Mouse (Mus musculus) cortical plate, adult 2 months (tissue): Measurements from ENCODE around the gene Wdr45b. TPM values are rescaled to one million over a fixed set of nuclear protein-coding genes. Genes with fewer than 3 reads are reported as not detected.

ENCODE experiments used
- H3K27ac ChIP-seq: fragments of 200-500 bp; 2 replicates; pipeline ENCODE4 v1.5.1; 2012; ENCODE audit warnings: low read length, control low read depth, inconsistent platforms; ENCODE audit not compliant: insufficient read depth
- H3K4me1 ChIP-seq: fragments of 200-500 bp; 2 replicates; pipeline ENCODE4 v1.6.1; 2011; ENCODE audit warnings: low read length; ENCODE audit not compliant: control insufficient read depth, insufficient read depth
- H3K4me3 ChIP-seq: fragments of 200-500 bp; 2 replicates; pipeline ENCODE4 v1.5.1; 2011; ENCODE audit warnings: mild to moderate bottlenecking, low read length, control low read depth; ENCODE audit not compliant: insufficient read depth
- CTCF ChIP-seq: fragments of 200-500 bp; IDR thresholded peaks from 2 replicates; pipeline ENCODE4 v1.5.1; 2011; ENCODE audit warnings: mild to moderate bottlenecking, control low read depth, low read length; ENCODE audit not compliant: insufficient read depth; ENCODE audit errors: extremely low read depth
- POLR2A ChIP-seq: fragments of 200-500 bp; IDR thresholded peaks from 2 replicates; pipeline ENCODE4 v1.6.1; 2011; ENCODE audit warnings: mild to moderate bottlenecking, low read length, control low read depth; ENCODE audit not compliant: insufficient read depth; ENCODE audit errors: extremely low read depth
- polyA plus RNA-seq: library from polyadenylated mRNA; depleted of rRNA; stranded (reverse); fragments of >200 nt; gene quantifications from 2 replicates; pipeline ENCODE4 v1.2.3, GENCODE M21; 2012; rRNA removed

Wdr45b gene
- polyA plus RNA-seq, 1 experiment: 85.8 TPM

GRCm38 (mm10) chr11:121289859-121290258, 64.4 kb downstream of the Wdr45b start:
- no peak overlapping the region for H3K27ac ChIP-seq
- TF ChIP-seq CTCF (peak; percentile 18; the same call in 1 of the 2 replicates), POLR2A (no peak)
- H3K4me3 ChIP-seq: no peak overlapping the region
- no peaks in the 10 kb centered on the region for H3K4me1 ChIP-seq

GRCm38 (mm10) chr11:121282911-121283310, 71.3 kb downstream of the Wdr45b start:
- H3K4me1 ChIP-seq: peaks cover 9% of the 10 kb centered on the region
- TF ChIP-seq CTCF (no peak), POLR2A (no peak)
- no peak overlapping the region for H3K4me3 ChIP-seq
- no peak overlapping the region for H3K27ac ChIP-seq

GRCm38 (mm10) chr11:121278011-121278410, 76.2 kb downstream of the Wdr45b start:
- no peak overlapping the region for H3K27ac ChIP-seq
- no peak overlapping the region for H3K4me3 ChIP-seq
- H3K4me1 ChIP-seq: peaks cover 15% of the 10 kb centered on the region
- no peak for TF ChIP-seq CTCF
- no peak for TF ChIP-seq POLR2A

GRCm38 (mm10) chr11:121277516-121277915, 76.7 kb downstream of the Wdr45b start:
- peaks cover 12% of the 10 kb centered on the region for H3K4me1 ChIP-seq
- no peak overlapping the region for H3K27ac ChIP-seq
- no peak for TF ChIP-seq CTCF
- no peak overlapping the region for H3K4me3 ChIP-seq

Other genes with a start within 250 kb of the Wdr45b start
- gene Tex19.2, start 235.8 kb downstream of the Wdr45b start, polyA plus RNA-seq: not detected in 2 replicates
- gene Tex19.1, start 208.3 kb downstream of the Wdr45b start, polyA plus RNA-seq: not detected in 2 replicates
- gene Uts2r, start 194.2 kb downstream of the Wdr45b start, polyA plus RNA-seq: 0.17 and 0.19 TPM in 2 replicates
- gene Hexdc, start 150.0 kb downstream of the Wdr45b start, polyA plus RNA-seq: 69.9 and 70.0 TPM in 2 replicates
- gene Ogfod3, start 149.7 kb downstream of the Wdr45b start, polyA plus RNA-seq: 6.2 and 7.8 TPM in 2 replicates
- gene Cybc1, start 125.1 kb downstream of the Wdr45b start, polyA plus RNA-seq: 25.9 and 27.5 TPM in 2 replicates
- 43.1 and 43.3 TPM in 2 replicates for gene Narf, start 117.2 kb downstream of the Wdr45b start, polyA plus RNA-seq
- gene Foxk2, start 94.5 kb downstream of the Wdr45b start, polyA plus RNA-seq: 51.7 and 53.3 TPM in 2 replicates
- 31.1 and 33.7 TPM in 2 replicates for gene Rab40b, start 33.8 kb upstream of the Wdr45b start, polyA plus RNA-seq
- gene Fn3krp, start 67.0 kb upstream of the Wdr45b start, polyA plus RNA-seq: 38.1 and 41.0 TPM in 2 replicates
- 47.9 and 50.4 TPM in 2 replicates for gene Fn3k, start 80.5 kb upstream of the Wdr45b start, polyA plus RNA-seq
- gene Tbcd, start 97.5 kb upstream of the Wdr45b start, polyA plus RNA-seq: 53.8 and 64.2 TPM in 2 replicates
- 0.06 and 0.09 TPM in 2 replicates for gene Zfp750, start 164.9 kb upstream of the Wdr45b start, polyA plus RNA-seq